Mouse (Mus musculus): ENCODE results near the gene Gm20924.
"Not testable (repeated sequence)": the region's sequence is repeated elsewhere in the genome, so short reads cannot be mapped to it uniquely, and the experiment has no call there.

Gene Gm20924

GRCm38 (mm10) chrY:65207427-65207826, at the start of gene Gm20924:
TSS of gene Gm20924 (minus strand) at chrY:65207527.
- not testable (repeated sequence) for DNase-seq

Measured in kidney, postnatal 25 days (tissue).